Mouse (Mus musculus): ENCODE measurements around the gene Zscan26.
"Not testable (repeated sequence)": the region's sequence is repeated elsewhere in the genome, so short reads cannot be mapped to it uniquely, and the experiment has no call there.

DNA sequence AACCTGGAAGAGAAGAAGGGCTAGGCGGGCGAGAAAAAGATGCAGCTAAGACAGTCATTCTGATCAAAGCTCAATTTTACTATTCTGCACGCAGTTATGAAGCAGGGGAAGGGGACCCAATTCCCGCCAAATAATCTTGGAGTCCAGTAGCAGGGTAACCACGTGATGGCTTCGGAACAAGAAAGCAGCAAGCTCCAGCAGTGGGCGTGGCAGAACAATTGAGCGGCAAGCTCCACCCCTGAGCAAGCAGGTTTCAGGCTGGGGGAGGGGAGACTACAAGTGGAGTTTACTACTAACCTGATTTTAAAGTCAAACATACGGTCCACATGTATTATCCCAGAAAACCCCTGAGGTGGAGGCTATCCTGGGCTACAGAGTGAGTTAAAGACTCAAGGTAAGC, 9.0 kb upstream of the Zscan26 start:
- TF ChIP-seq CTCF (IDR thresholded peaks at IDR 0.05); POLR2A (IDR thresholded peaks at IDR 0.05; ENCODE audit: insufficient read depth, low read depth, low read length); EP300 (IDR thresholded peaks at IDR 0.05; ENCODE audit: insufficient read depth, low read depth, low read length): not testable (repeated sequence)
